Mouse (Mus musculus): Measurements from ENCODE around the gene Gm49321. TPM values are rescaled to one million over a fixed set of nuclear protein-coding genes. Genes with fewer than 3 reads are reported as not detected.

The Gm49321 gene
- polyA plus RNA-seq, 1 experiment from 2014 or later = 14.0 TPM

GRCm38 (mm10) chr12:73907079-73907672, 30.3 kb upstream of the Gm49321 start:
- Histone ChIP-seq H3K27ac (peak overlapping the region; percentile 99), H3K4me3 (peak overlapping the region; percentile 84), H3K36me3 (replicated peaks) (no peaks in the 10 kb centered on the region), H3K27me3 (ENCODE audit: poor library complexity, severe bottlenecking) (no peaks in the 10 kb centered on the region), H3K4me1 (peaks cover 28% of the 10 kb centered on the region), H3K9me3 (no peaks in the 10 kb centered on the region)
- under 1% methylated on average over 18 of the region's 18 CpGs for WGBS
- no peak for DNase-seq (ENCODE audit: extremely low spot score, low spot score)

- Histone ChIP-seq H3K4me3 (peak overlapping the region; percentile 84), H3K9me3 (no peaks in the 10 kb centered on the region), H3K4me1 (peaks cover 28% of the 10 kb centered on the region), H3K27ac (peak overlapping the region; percentile 99), H3K36me3 (replicated peaks) (no peaks in the 10 kb centered on the region), H3K27me3 (ENCODE audit: poor library complexity, severe bottlenecking) (no peaks in the 10 kb centered on the region)
- DNase-seq (ENCODE audit: extremely low spot score, low spot score) = peak; percentile 97
- under 1% methylated on average over 50 of the region's 51 CpGs for WGBS
Observed at GRCm38 (mm10) chr12:73907673-73908150, 29.7 kb upstream of the Gm49321 start.

- no peaks in the 10 kb centered on the region for H3K27me3 ChIP-seq (ENCODE audit: poor library complexity, severe bottlenecking)
- peaks cover 28% of the 10 kb centered on the region for H3K4me1 ChIP-seq
- H3K9me3 ChIP-seq = no peaks in the 10 kb centered on the region
- H3K36me3 ChIP-seq (replicated peaks) = no peaks in the 10 kb centered on the region
- WGBS = under 1% methylated on average over 76 of the region's 76 CpGs
- peak overlapping the region; percentile 84 for H3K4me3 ChIP-seq
- DNase-seq (ENCODE audit: extremely low spot score, low spot score) = peak; percentile 69
- peak overlapping the region; percentile 99 for H3K27ac ChIP-seq
Observed at GRCm38 (mm10) chr12:73908274-73909012, 29.0 kb upstream of the Gm49321 start.

- DNase-seq (ENCODE audit: extremely low spot score, low spot score) = no peak
Observed at GRCm38 (mm10) chr12:73909013-73909575, 28.4 kb upstream of the Gm49321 start.

GRCm38 (mm10) chr12:73918479-73918878, 19.0 kb upstream of the Gm49321 start:
- no peak overlapping the region for H3K27ac ChIP-seq
- WGBS = 93% methylated on average over 5 of the region's 5 CpGs
- no peaks in the 10 kb centered on the region for H3K27me3 ChIP-seq (ENCODE audit: poor library complexity, severe bottlenecking)
- H3K9me3 ChIP-seq = no peaks in the 10 kb centered on the region
- no peak overlapping the region for H3K4me3 ChIP-seq
- H3K4me1 ChIP-seq = no peaks in the 10 kb centered on the region
- DNase-seq (ENCODE audit: extremely low spot score, low spot score) = no peak
- no peaks in the 10 kb centered on the region for H3K36me3 ChIP-seq (replicated peaks)

More at GRCm38 (mm10) chr12:73909013-73909575, 28.4 kb upstream of the Gm49321 start:
- peak overlapping the region; percentile 99 for H3K27ac ChIP-seq
- no peaks in the 10 kb centered on the region for H3K9me3 ChIP-seq
- no peaks in the 10 kb centered on the region for H3K36me3 ChIP-seq (replicated peaks)
- H3K4me3 ChIP-seq = peak overlapping the region; percentile 84
- H3K27me3 ChIP-seq (ENCODE audit: poor library complexity, severe bottlenecking) = no peaks in the 10 kb centered on the region
- 13% methylated on average over 6 of the region's 6 CpGs for WGBS
- peaks cover 28% of the 10 kb centered on the region for H3K4me1 ChIP-seq

GRCm38 (mm10) chr12:73930266-73930665, 7.2 kb upstream of the Gm49321 start:
- Histone ChIP-seq H3K9me3 (no peaks in the 10 kb centered on the region), H3K27ac (no peak overlapping the region), H3K27me3 (ENCODE audit: poor library complexity, severe bottlenecking) (no peaks in the 10 kb centered on the region), H3K4me3 (no peak overlapping the region), H3K36me3 (replicated peaks) (peaks cover 89% of the 10 kb centered on the region), H3K4me1 (no peaks in the 10 kb centered on the region)
- DNase-seq (ENCODE audit: extremely low spot score, low spot score) = no peak
- 88% methylated on average over 3 of the region's 3 CpGs for WGBS

- Histone ChIP-seq H3K4me1 (no peaks in the 10 kb centered on the region), H3K4me3 (no peak overlapping the region), H3K9me3 (no peaks in the 10 kb centered on the region), H3K27me3 (ENCODE audit: poor library complexity, severe bottlenecking) (no peaks in the 10 kb centered on the region), H3K27ac (no peak overlapping the region), H3K36me3 (replicated peaks) (peaks cover 99% of the 10 kb centered on the region)
- no peak for DNase-seq (ENCODE audit: extremely low spot score, low spot score)
- WGBS = 55% methylated on average over 5 of the region's 5 CpGs
Observed at GRCm38 (mm10) chr12:73931274-73931673, 6.2 kb upstream of the Gm49321 start.

GRCm38 (mm10) chr12:73934528-73934927, 2.9 kb upstream of the Gm49321 start:
- 84% methylated on average over 2 of the region's 2 CpGs for WGBS
- H3K36me3 ChIP-seq (replicated peaks) = peaks cover 99% of the 10 kb centered on the region
- H3K9me3 ChIP-seq = no peaks in the 10 kb centered on the region
- H3K27ac ChIP-seq = no peak overlapping the region
- no peak for DNase-seq (ENCODE audit: extremely low spot score, low spot score)
- H3K4me1 ChIP-seq = no peaks in the 10 kb centered on the region
- H3K27me3 ChIP-seq (ENCODE audit: poor library complexity, severe bottlenecking) = no peaks in the 10 kb centered on the region
- H3K4me3 ChIP-seq = no peak overlapping the region

- 95% methylated on average over 6 of the region's 6 CpGs for WGBS
- Histone ChIP-seq H3K27me3 (ENCODE audit: poor library complexity, severe bottlenecking) (no peaks in the 10 kb centered on the region), H3K9me3 (no peaks in the 10 kb centered on the region), H3K36me3 (replicated peaks) (peaks cover 98% of the 10 kb centered on the region), H3K4me3 (no peak overlapping the region), H3K4me1 (no peaks in the 10 kb centered on the region), H3K27ac (no peak overlapping the region)
- no peak for DNase-seq (ENCODE audit: extremely low spot score, low spot score)
Observed at GRCm38 (mm10) chr12:73939542-73939941, 2.1 kb downstream of the Gm49321 start.

GRCm38 (mm10) chr12:73948415-73948814, 11.0 kb downstream of the Gm49321 start:
- no peaks in the 10 kb centered on the region for H3K9me3 ChIP-seq
- WGBS = 90% methylated on average over 4 of the region's 4 CpGs
- H3K27me3 ChIP-seq (ENCODE audit: poor library complexity, severe bottlenecking) = peaks cover 7% of the 10 kb centered on the region; the same call in 1 of the 2 replicates
- no peak for DNase-seq (ENCODE audit: extremely low spot score, low spot score)
- H3K4me3 ChIP-seq = no peak overlapping the region
- H3K4me1 ChIP-seq = peaks cover 22% of the 10 kb centered on the region
- H3K27ac ChIP-seq = no peak overlapping the region
- peaks cover 45% of the 10 kb centered on the region for H3K36me3 ChIP-seq (replicated peaks)

GRCm38 (mm10) chr12:73949318-73950058, 12.0 kb downstream of the Gm49321 start:
- Histone ChIP-seq H3K9me3 (no peaks in the 10 kb centered on the region), H3K27me3 (ENCODE audit: poor library complexity, severe bottlenecking) (peaks cover 7% of the 10 kb centered on the region; the same call in 1 of the 2 replicates), H3K4me3 (peak overlapping the region; percentile 56), H3K36me3 (replicated peaks) (peaks cover 34% of the 10 kb centered on the region), H3K27ac (peak overlapping the region; percentile 84), H3K4me1 (peaks cover 27% of the 10 kb centered on the region)
- peak; percentile 49 for DNase-seq (ENCODE audit: extremely low spot score, low spot score)
- WGBS = 5% methylated on average over 46 of the region's 46 CpGs

- H3K4me3 ChIP-seq = peak overlapping the region; percentile 47
- H3K27ac ChIP-seq = peak overlapping the region; percentile 72
- no peaks in the 10 kb centered on the region for H3K9me3 ChIP-seq
- peak; percentile 62 for DNase-seq (ENCODE audit: extremely low spot score, low spot score)
- 8% methylated on average over 15 of the region's 15 CpGs for WGBS
- H3K27me3 ChIP-seq (ENCODE audit: poor library complexity, severe bottlenecking) = peaks cover 7% of the 10 kb centered on the region; the same call in 1 of the 2 replicates
- H3K36me3 ChIP-seq (replicated peaks) = peaks cover 6% of the 10 kb centered on the region; the same call in 1 of the 2 replicates
- peaks cover 27% of the 10 kb centered on the region for H3K4me1 ChIP-seq
Observed at GRCm38 (mm10) chr12:73952879-73953278, 15.4 kb downstream of the Gm49321 start.
